Mouse (Mus musculus) stomach, embryonic 15.5 days (tissue): Measurements from ENCODE around the gene Garnl3. TPM values are rescaled to one million over a fixed set of nuclear protein-coding genes. Genes with fewer than 3 reads are reported as not detected.

Experiments used
- ATAC-seq: fragments of 200-750 bp; cut with Nextera tagmentation; 2 replicates; pipeline ENCODE4 v1.8.0; 2017; ENCODE audit warnings: low read depth, moderate number of reproducible peaks, moderate TSS enrichment; ENCODE audit not compliant: insufficient read depth, low FRiP score
- H3K27ac ChIP-seq: fragments of 300-500 bp; sonication (generic); 2 replicates; pipeline ENCODE4 v1.5.1; 2015; ENCODE audit warnings: mild to moderate bottlenecking, inconsistent platforms
- H3K27me3 ChIP-seq: fragments of 300-500 bp; sonication (generic); replicated peaks from 2 replicates; pipeline ENCODE4 v1.6.1; 2015; ENCODE audit warnings: inconsistent platforms
- H3K36me3 ChIP-seq: fragments of 300-500 bp; sonication (generic); 2 replicates; pipeline ENCODE4 v1.6.1; 2015; ENCODE audit warnings: inconsistent platforms
- H3K4me1 ChIP-seq: fragments of 300-500 bp; sonication (generic); 2 replicates; pipeline ENCODE4 v1.6.1; 2015; ENCODE audit warnings: inconsistent platforms
- H3K4me2 ChIP-seq: fragments of 300-500 bp; sonication (generic); 2 replicates; pipeline ENCODE4 v1.6.1; 2015; ENCODE audit warnings: mild to moderate bottlenecking, inconsistent platforms
- H3K4me3 ChIP-seq: fragments of 300-500 bp; sonication (generic); replicated peaks from 2 replicates; pipeline ENCODE4 v1.5.1; 2015; ENCODE audit warnings: inconsistent platforms
- H3K9ac ChIP-seq: fragments of 300-500 bp; sonication (generic); 2 replicates; pipeline ENCODE4 v1.6.1; 2015; ENCODE audit warnings: inconsistent platforms
- H3K9me3 ChIP-seq: fragments of 300-500 bp; sonication (generic); 2 replicates; pipeline ENCODE4 v1.6.1; 2016; ENCODE audit warnings: inconsistent platforms
- WGBS: fragments of 180-500 bp; shearing (Covaris S2); methylation state at CpG from one replicate; pipeline ENCODE4 v1.1.7; 2015; 5-methylcytosine and 5-hydroxymethylcytosine counted together
- polyA plus RNA-seq: library from polyadenylated mRNA; unstranded; fragments of >200 nt; fragmentation: Nextera tagmentation; extraction: Ambion mirVana; gene quantifications from 2 replicates; pipeline ENCODE4 v1.2.1, GENCODE M21; 2015

Gene Garnl3
- polyA plus RNA-seq, 1 experiment from 2014 or later, result 14.0 TPM

GRCm38 (mm10) chr2:33169445-33169844 lies 38.0 kb upstream of the Garnl3 start:
- Histone ChIP-seq H3K4me1 (peaks cover 19% of the 10 kb centered on the region), H3K4me3 (no peak overlapping the region), H3K27me3 (no peaks in the 10 kb centered on the region), H3K4me2 (no peak overlapping the region), H3K27ac (no peak overlapping the region), H3K9ac (no peak overlapping the region), H3K36me3 (no peaks in the 10 kb centered on the region), H3K9me3 (no peaks in the 10 kb centered on the region)
- WGBS, result 75% methylated on average over 6 of the region's 6 CpGs
- no peak for ATAC-seq

GRCm38 (mm10) chr2:33167060-33167459 lies 35.6 kb upstream of the Garnl3 start:
- no peak overlapping the region for H3K4me3 ChIP-seq
- H3K27me3 ChIP-seq, result no peaks in the 10 kb centered on the region
- WGBS, result 73% methylated on average over 3 of the region's 3 CpGs
- ATAC-seq, result no peak
- H3K27ac ChIP-seq, result no peak overlapping the region
- peaks cover 19% of the 10 kb centered on the region for H3K4me1 ChIP-seq
- no peak overlapping the region for H3K4me2 ChIP-seq
- no peak overlapping the region for H3K9ac ChIP-seq
- H3K36me3 ChIP-seq, result no peaks in the 10 kb centered on the region
- H3K9me3 ChIP-seq, result no peaks in the 10 kb centered on the region

GRCm38 (mm10) chr2:33165710-33166374 lies 34.4 kb upstream of the Garnl3 start:
- Histone ChIP-seq H3K27ac (peak overlapping the region; percentile 67), H3K4me2 (no peak overlapping the region), H3K4me3 (no peak overlapping the region), H3K9ac (no peak overlapping the region), H3K36me3 (no peaks in the 10 kb centered on the region), H3K9me3 (no peaks in the 10 kb centered on the region), H3K4me1 (peaks cover 19% of the 10 kb centered on the region), H3K27me3 (no peaks in the 10 kb centered on the region)
- WGBS, result 24% methylated on average over 7 of the region's 7 CpGs
- peak; percentile 34; the same call in 1 of the 2 replicates for ATAC-seq

- Histone ChIP-seq H3K4me1 (peaks cover 17% of the 10 kb centered on the region), H3K27ac (peak overlapping the region; percentile 67), H3K4me2 (no peak overlapping the region), H3K9me3 (no peaks in the 10 kb centered on the region), H3K36me3 (no peaks in the 10 kb centered on the region), H3K9ac (no peak overlapping the region), H3K27me3 (no peaks in the 10 kb centered on the region), H3K4me3 (no peak overlapping the region)
- ATAC-seq, result no peak
- 47% methylated on average over 4 of the region's 4 CpGs for WGBS
These were observed 33.8 kb upstream of the Garnl3 start for GRCm38 (mm10) chr2:33165229-33165628.

GRCm38 (mm10) chr2:33164646-33165045 lies 33.2 kb upstream of the Garnl3 start:
- no peak overlapping the region for H3K4me3 ChIP-seq
- no peaks in the 10 kb centered on the region for H3K27me3 ChIP-seq
- H3K27ac ChIP-seq, result peak overlapping the region; percentile 67
- no peaks in the 10 kb centered on the region for H3K36me3 ChIP-seq
- 46% methylated on average over 3 of the region's 3 CpGs for WGBS
- no peak overlapping the region for H3K4me2 ChIP-seq
- no peak for ATAC-seq
- H3K9me3 ChIP-seq, result no peaks in the 10 kb centered on the region
- H3K4me1 ChIP-seq, result peaks cover 17% of the 10 kb centered on the region
- H3K9ac ChIP-seq, result no peak overlapping the region

GRCm38 (mm10) chr2:33162126-33162525 lies 30.7 kb upstream of the Garnl3 start:
- no peak for ATAC-seq
- H3K9me3 ChIP-seq, result no peaks in the 10 kb centered on the region
- H3K27ac ChIP-seq, result no peak overlapping the region
- peaks cover 17% of the 10 kb centered on the region for H3K4me1 ChIP-seq
- no peaks in the 10 kb centered on the region for H3K27me3 ChIP-seq
- no peak overlapping the region for H3K9ac ChIP-seq
- no peak overlapping the region for H3K4me3 ChIP-seq
- H3K4me2 ChIP-seq, result no peak overlapping the region
- H3K36me3 ChIP-seq, result no peaks in the 10 kb centered on the region; the same call in 1 of the 2 replicates
- 71% methylated on average over 2 of the region's 2 CpGs for WGBS

- 70% methylated on average over 12 of the region's 12 CpGs for WGBS
- H3K4me3 ChIP-seq, result no peak overlapping the region
- H3K9me3 ChIP-seq, result no peaks in the 10 kb centered on the region
- no peaks in the 10 kb centered on the region for H3K27me3 ChIP-seq
- no peak overlapping the region for H3K27ac ChIP-seq
- no peak overlapping the region for H3K4me2 ChIP-seq
- no peaks in the 10 kb centered on the region; the same call in 1 of the 2 replicates for H3K36me3 ChIP-seq
- H3K4me1 ChIP-seq, result peaks cover 5% of the 10 kb centered on the region
- no peak for ATAC-seq
- no peak overlapping the region for H3K9ac ChIP-seq
These were observed 29.0 kb upstream of the Garnl3 start for GRCm38 (mm10) chr2:33160326-33160973.

GRCm38 (mm10) chr2:33159593-33159992 lies 28.1 kb upstream of the Garnl3 start:
- Histone ChIP-seq H3K9ac (no peak overlapping the region), H3K27ac (no peak overlapping the region), H3K27me3 (no peaks in the 10 kb centered on the region), H3K4me3 (no peak overlapping the region), H3K4me1 (no peaks in the 10 kb centered on the region; the same call in 1 of the 2 replicates), H3K4me2 (no peak overlapping the region), H3K9me3 (no peaks in the 10 kb centered on the region), H3K36me3 (no peaks in the 10 kb centered on the region; the same call in 1 of the 2 replicates)
- 85% methylated on average over 7 of the region's 7 CpGs for WGBS
- no peak for ATAC-seq

- Histone ChIP-seq H3K4me1 (no peaks in the 10 kb centered on the region), H3K36me3 (no peaks in the 10 kb centered on the region; the same call in 1 of the 2 replicates), H3K4me2 (no peak overlapping the region), H3K27me3 (no peaks in the 10 kb centered on the region), H3K27ac (no peak overlapping the region), H3K9ac (no peak overlapping the region), H3K9me3 (no peaks in the 10 kb centered on the region), H3K4me3 (no peak overlapping the region)
- ATAC-seq, result no peak
- 85% methylated on average over 6 of the region's 6 CpGs for WGBS
These were observed 27.4 kb upstream of the Garnl3 start for GRCm38 (mm10) chr2:33158895-33159294.

GRCm38 (mm10) chr2:33156283-33156781 lies 24.9 kb upstream of the Garnl3 start:
- no peak for ATAC-seq
- H3K9ac ChIP-seq, result no peak overlapping the region
- H3K27ac ChIP-seq, result no peak overlapping the region
- H3K36me3 ChIP-seq, result no peaks in the 10 kb centered on the region; the same call in 1 of the 2 replicates
- H3K4me1 ChIP-seq, result no peaks in the 10 kb centered on the region
- H3K9me3 ChIP-seq, result no peaks in the 10 kb centered on the region
- no peak overlapping the region for H3K4me3 ChIP-seq
- WGBS, result 75% methylated on average over 5 of the region's 5 CpGs
- no peak overlapping the region for H3K4me2 ChIP-seq
- no peaks in the 10 kb centered on the region for H3K27me3 ChIP-seq

GRCm38 (mm10) chr2:33154751-33155372 lies 23.4 kb upstream of the Garnl3 start:
- H3K4me1 ChIP-seq, result no peaks in the 10 kb centered on the region

GRCm38 (mm10) chr2:33146994-33147393 lies 15.5 kb upstream of the Garnl3 start:
- Histone ChIP-seq H3K27ac (no peak overlapping the region), H3K4me1 (no peaks in the 10 kb centered on the region)

More at GRCm38 (mm10) chr2:33154751-33155372, 23.4 kb upstream of the Garnl3 start:
- H3K9me3 ChIP-seq, result no peaks in the 10 kb centered on the region
- WGBS, result 25% methylated on average over 5 of the region's 5 CpGs
- peak; percentile 40; the same call in 1 of the 2 replicates for ATAC-seq
- no peak overlapping the region for H3K27ac ChIP-seq
- H3K27me3 ChIP-seq, result no peaks in the 10 kb centered on the region
- H3K9ac ChIP-seq, result no peak overlapping the region
- H3K4me3 ChIP-seq, result no peak overlapping the region
- no peaks in the 10 kb centered on the region; the same call in 1 of the 2 replicates for H3K36me3 ChIP-seq
- no peak overlapping the region for H3K4me2 ChIP-seq

More at GRCm38 (mm10) chr2:33146994-33147393, 15.5 kb upstream of the Garnl3 start:
- Histone ChIP-seq H3K9ac (no peak overlapping the region), H3K4me2 (no peak overlapping the region), H3K27me3 (no peaks in the 10 kb centered on the region), H3K4me3 (no peak overlapping the region), H3K9me3 (no peaks in the 10 kb centered on the region), H3K36me3 (no peaks in the 10 kb centered on the region)
- ATAC-seq, result no peak
- 77% methylated on average over 4 of the region's 4 CpGs for WGBS
